Mouse (Mus musculus) layer of hippocampus, adult 2 months (tissue): ENCODE measurements around the gene Madd. TPM values are rescaled to one million over a fixed set of nuclear protein-coding genes. Genes with fewer than 3 reads are reported as not detected.
A peak's percentile ranks its signal among the peaks of the same experiment; 100 is the strongest.

ENCODE experiments used
- DNase-seq, 2 experiments: peaks; one replicate each; pipeline ENCODE4 v3.0.0; 2022; ENCODE audit warnings: low spot score in 2 of 2
- H3K27ac ChIP-seq: fragments of 200-600 bp; 2 replicates; pipeline ENCODE4 v1.8.1; 2022
- H3K4me3 ChIP-seq: fragments of 200-600 bp; 2 replicates; pipeline ENCODE4 v1.8.1; 2022; ENCODE audit warnings: mild to moderate bottlenecking
- CTCF ChIP-seq: fragments of 200-600 bp; conservative IDR thresholded peaks from 2 replicates; pipeline ENCODE4 v1.8.1; 2022; ENCODE audit warnings: antibody characterized with exemption, mild to moderate bottlenecking, moderate library complexity
- total RNA-seq, 2 experiments: library from RNA; stranded (reverse); gene quantifications; 2 replicates each; pipeline ENCODE4 v1.2.3; 2021

Gene Madd
- total RNA-seq, 2 experiments from 2014 or later: 250 to 258 TPM

DNA sequence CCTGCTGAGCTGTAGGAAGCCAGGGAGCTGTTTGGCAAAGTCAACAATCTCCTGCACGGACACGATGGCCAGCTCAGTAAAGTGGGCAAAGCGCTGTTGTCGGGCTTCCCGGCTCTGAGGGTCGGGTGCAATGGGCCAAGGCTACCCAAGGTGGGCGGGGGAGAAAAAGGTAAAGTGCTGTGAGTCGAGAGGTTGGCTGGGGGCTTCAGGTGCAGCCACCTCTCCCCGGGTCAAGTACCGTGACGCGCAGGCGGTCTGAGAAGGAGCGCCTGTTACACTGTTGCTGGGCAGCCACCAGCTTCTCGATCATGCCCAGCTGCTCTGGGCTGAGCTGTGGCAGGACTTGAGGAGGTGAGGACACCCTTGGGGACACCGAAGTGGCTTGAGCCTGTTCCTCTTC is 6.9 kb upstream of the Madd start:
- no peak for DNase-seq
- no peak overlapping the region for H3K4me3 ChIP-seq
- no peak for TF ChIP-seq CTCF
- no peak overlapping the region for H3K27ac ChIP-seq

GRCm38 (mm10) chr2:91187431-91187830 is 3.8 kb upstream of the Madd start:
- H3K27ac ChIP-seq: peak overlapping the region; percentile 32; the same call in 1 of the 2 replicates
- no peak for DNase-seq
- TF ChIP-seq CTCF: no peak

GRCm38 (mm10) chr2:91186208-91186607 is 2.6 kb upstream of the Madd start:
- no peak for TF ChIP-seq CTCF
- no peak overlapping the region for H3K4me3 ChIP-seq
- no peak overlapping the region for H3K27ac ChIP-seq
- no peak for DNase-seq

More at GRCm38 (mm10) chr2:91187431-91187830, 3.8 kb upstream of the Madd start:
- no peak overlapping the region for H3K4me3 ChIP-seq

DNA sequence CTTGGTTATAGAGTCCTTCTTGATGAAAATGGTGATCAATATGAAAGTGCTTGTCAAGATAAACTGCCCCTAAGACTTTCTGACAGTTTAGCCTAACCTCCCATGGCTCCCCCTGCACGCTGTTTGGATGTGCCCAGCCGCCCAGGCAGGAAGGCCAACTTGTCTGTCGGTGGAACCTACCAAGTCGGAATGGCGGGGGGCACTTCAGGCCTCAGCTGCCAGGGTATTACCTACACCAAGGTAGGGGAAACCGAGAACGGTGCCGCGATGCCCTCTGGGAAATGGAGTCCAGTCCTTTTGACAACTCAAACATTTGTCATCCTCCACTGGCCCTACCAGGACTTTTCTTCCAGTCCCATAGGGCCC is 506 bp downstream of the Madd start:
- peak overlapping the region; percentile 79 for H3K4me3 ChIP-seq
- peak overlapping the region; percentile 94 for H3K27ac ChIP-seq
- peak; percentile 95 to 96 for DNase-seq
- no peak for TF ChIP-seq CTCF

DNA sequence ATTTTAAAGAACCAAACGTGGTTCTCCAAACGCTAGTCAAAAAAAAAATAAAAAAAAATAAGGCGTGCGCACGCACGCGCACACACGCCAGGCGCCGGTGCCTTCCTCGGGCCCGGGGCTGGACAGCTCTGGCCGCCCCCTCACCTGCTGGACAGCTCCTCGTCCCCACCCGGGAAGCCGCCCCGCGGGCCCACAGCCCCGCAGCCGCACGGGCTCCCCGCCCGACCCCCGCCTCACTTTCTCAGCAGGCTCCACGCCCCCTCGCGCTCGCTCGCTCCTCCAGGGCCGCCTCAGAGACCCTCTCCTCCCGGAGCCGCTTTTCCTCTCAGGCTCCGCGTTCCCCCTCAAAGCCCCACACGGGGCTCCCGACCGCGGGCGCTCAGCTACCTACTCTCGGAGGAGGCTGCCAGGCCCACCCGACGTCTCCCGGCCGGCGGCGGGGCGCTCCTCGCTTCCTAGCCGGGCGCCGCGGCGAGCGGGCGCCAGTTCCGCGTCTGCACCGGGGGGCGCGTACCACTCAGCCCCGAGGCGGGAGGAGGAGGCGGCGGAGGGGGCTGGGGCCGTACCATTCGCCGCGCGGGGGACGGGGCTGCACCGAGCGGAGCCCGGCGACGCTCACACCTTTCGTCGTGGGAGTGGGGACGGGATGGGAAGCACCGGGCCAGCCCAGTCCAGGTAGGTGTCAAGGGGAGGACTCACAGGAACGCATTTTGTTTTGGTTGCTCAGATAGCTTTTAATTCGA is 1.1 kb downstream of the Madd start:
- TF ChIP-seq CTCF: no peak
- peak; percentile 87 to 90 for DNase-seq

GRCm38 (mm10) chr2:91182016-91182404 is 1.6 kb downstream of the Madd start:
- Histone ChIP-seq H3K4me3 (peak overlapping the region; percentile 79), H3K27ac (peak overlapping the region; percentile 94)
- TF ChIP-seq CTCF: no peak
- DNase-seq: peak in 1 of 2 experiments; percentile 25

More for the DNA sequence above, 1.1 kb downstream of the Madd start:
- peak overlapping the region; percentile 79 for H3K4me3 ChIP-seq
- peak overlapping the region; percentile 94 for H3K27ac ChIP-seq

DNA sequence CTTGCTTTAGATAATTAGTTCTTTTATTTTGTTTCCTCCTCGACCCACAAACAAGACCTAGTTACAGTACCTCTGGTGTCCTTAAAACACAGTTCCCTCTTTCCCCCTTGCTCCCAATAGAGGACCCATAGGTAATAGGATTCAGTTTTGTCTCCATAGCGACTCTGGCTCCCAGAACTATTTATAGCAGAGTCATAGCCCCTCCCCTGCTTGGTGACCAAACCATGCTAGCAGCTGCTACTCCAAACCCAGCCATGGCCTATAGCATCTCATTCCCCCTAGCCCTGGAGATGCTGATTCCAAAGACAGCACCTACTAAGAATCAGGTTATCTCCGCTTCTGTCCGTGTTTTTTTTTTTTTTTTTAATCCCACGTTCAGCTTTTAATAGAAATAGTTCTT is 2.9 kb downstream of the Madd start:
- H3K27ac ChIP-seq: peak overlapping the region; percentile 94
- TF ChIP-seq CTCF: no peak
- H3K4me3 ChIP-seq: peak overlapping the region; percentile 79
- DNase-seq: no peak

- no peak for TF ChIP-seq CTCF
- Histone ChIP-seq H3K27ac (peak overlapping the region; percentile 94; the same call in 1 of the 2 replicates), H3K4me3 (peak overlapping the region; percentile 79)
- no peak for DNase-seq
These were observed 3.8 kb downstream of the Madd start for GRCm38 (mm10) chr2:91179825-91180224.

DNA sequence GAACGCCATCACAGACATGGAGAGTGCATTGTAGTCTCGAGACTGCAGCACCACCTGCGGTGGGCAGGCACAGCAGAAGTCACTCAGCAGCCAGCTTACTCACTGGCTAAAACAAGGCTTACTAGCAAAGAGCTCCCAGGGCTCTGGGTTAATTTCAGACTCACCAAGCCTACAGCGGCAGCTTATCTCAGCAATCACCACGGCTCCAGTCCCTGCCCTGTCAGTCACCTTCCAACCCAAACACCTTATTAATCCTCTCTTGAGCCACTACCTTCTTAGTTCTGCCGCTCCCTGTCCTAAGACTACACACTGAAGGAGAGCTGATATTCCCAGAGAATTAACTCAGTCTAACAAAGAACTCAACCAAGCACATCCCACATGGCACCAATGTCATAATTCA is 7.4 kb downstream of the Madd start:
- Histone ChIP-seq H3K27ac (no peak overlapping the region), H3K4me3 (no peak overlapping the region)
- DNase-seq: no peak
- TF ChIP-seq CTCF: no peak

DNA sequence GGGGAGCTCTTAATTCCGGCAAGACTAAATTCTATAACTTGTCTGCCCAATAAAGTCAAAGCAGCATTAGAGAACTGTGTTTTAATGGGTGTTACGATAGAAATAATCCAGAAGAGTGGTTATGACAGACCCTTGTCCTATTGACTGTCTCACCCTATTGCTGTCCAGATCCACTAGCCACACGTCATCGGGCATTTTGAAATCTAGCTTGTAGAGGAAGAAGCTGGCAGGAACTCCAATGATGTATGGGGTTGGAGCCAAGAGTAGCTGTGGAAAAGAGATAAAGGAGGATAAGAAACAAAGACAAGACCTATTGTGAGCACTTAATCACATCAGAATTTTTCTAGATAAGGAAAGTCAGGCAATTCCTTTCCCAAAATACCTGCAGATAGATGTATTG is 8.1 kb downstream of the Madd start:
- no peak overlapping the region for H3K4me3 ChIP-seq
- TF ChIP-seq CTCF: no peak
- no peak for DNase-seq
- H3K27ac ChIP-seq: no peak overlapping the region

DNA sequence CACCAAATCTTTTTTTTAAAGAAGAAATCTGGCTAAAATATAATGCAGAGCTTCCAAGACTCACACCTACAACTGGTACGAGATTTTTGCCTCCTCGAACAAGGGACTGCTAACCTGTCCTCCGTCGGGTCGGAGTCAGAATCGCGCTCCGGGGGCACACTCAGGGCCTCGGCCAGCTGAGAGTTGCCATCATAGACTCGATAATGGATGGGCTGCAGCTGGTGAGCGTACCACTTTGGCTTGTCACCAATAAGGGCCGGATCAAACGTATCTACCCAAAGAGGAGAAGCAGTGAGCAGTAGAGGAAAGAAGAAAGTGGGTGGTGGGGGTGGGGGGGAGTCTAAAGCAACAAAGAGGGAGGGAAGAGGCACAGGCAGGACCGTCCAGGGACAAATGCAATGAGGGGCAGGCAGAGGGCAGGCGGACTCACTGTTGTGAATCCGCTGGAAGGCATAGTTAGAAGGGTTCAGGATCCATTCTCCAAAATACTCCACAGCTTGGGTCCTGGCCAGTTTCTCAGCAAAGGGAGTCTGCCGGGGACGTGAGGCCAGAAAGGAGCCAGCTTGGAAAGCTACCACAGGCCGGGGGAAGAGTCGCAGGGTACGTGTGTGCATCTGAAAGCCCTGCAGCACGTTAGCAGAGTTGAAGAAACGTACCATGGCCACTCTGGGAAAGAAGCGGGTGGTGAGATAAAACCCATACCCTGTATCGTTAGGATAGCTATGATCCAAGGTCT is 13.9 kb downstream of the Madd start:
- DNase-seq: no peak
- H3K4me3 ChIP-seq: no peak overlapping the region
- no peak overlapping the region for H3K27ac ChIP-seq
- TF ChIP-seq CTCF: no peak

GRCm38 (mm10) chr2:91167629-91168028 is 16.0 kb downstream of the Madd start:
- no peak for DNase-seq
- H3K27ac ChIP-seq: no peak overlapping the region
- H3K4me3 ChIP-seq: no peak overlapping the region
- no peak for TF ChIP-seq CTCF

DNA sequence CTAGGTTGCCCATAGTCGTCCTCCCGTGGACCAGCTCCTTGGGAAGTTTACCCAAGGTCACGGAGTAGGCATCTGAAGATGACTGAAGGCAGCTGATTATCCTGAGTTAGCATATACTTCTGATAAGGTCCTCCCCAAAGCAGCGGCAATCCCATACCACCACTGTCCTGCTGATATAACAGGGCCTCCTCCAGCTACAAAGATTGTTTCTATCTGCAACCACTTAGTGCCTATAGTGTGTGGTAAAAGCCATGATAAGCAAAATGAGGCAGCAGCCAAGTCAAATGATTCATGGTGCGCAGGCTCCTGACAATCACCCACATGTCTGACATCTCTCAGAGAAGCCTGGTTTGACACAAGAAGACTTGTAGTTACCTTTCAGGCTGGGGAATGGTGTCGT is 18.6 kb downstream of the Madd start:
- DNase-seq: no peak
- H3K27ac ChIP-seq: no peak overlapping the region

DNA sequence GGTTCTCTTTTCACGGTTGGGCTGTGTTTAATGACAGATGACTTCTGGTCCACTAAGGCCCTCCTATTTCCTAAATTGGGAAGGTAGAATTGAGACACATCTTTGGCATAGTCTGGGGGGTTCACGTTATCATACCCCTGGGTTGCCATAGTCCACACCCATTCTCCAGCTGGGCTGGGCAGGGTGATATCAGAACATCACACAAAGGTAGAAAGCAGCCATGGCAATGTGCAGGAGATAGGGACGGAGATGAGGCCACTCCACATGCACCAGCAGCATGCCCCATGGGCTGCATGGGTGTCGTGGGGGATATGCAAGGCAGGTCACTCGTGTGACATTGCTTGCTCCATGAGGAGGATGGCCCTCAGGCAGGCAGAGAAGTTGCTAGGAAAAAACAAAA is 20.1 kb downstream of the Madd start:
- no peak overlapping the region for H3K4me3 ChIP-seq
- no peak for TF ChIP-seq CTCF
- no peak for DNase-seq
- H3K27ac ChIP-seq: no peak overlapping the region

More for the DNA sequence above, 18.6 kb downstream of the Madd start:
- no peak overlapping the region for H3K4me3 ChIP-seq
- no peak for TF ChIP-seq CTCF
